Mouse (Mus musculus): ENCODE data around the gene Lyrm7. TPM values are rescaled to one million over a fixed set of nuclear protein-coding genes. Genes with fewer than 3 reads are reported as not detected.

Gene Lyrm7
- total and polyA plus RNA-seq, 3 experiments = 18.2 to 64.4 (median 18.6) TPM

- H3K4me3 ChIP-seq (replicated peaks in 1 of 3; ENCODE audit: low read depth in 2 of 3, low read length in 2 of 3, poor library complexity in 1 of 3) = no peak overlapping the region
- no peak overlapping the region for H3K27ac ChIP-seq (ENCODE audit: insufficient read depth, low read depth)
- no peak overlapping the region for H3K9ac ChIP-seq (ENCODE audit: insufficient read depth, low read depth)
- TF ChIP-seq SMC3 (IDR thresholded peaks at IDR 0.05; ENCODE audit: low read depth, low read length) = no peak
- no peak for DNase-seq (ENCODE audit: extremely low read depth)
- H3K79me2 ChIP-seq (replicated peaks; ENCODE audit: control insufficient read depth, extremely low read depth, insufficient read depth, poor library complexity, severe bottlenecking) = no peaks in the 10 kb centered on the region
- in situ Hi-C loops (cut with MboI; ENCODE audit: low pct_ligation_motif_present, low pct_unique_long_range_greater_than_20kb, low sequenced_read_pairs) = loop anchor here (25.0 kb wide), 1 partner anchor 496 kb away; no protein-coding TSS in a partner anchor
- H3K4me1 ChIP-seq (ENCODE audit: control insufficient read depth in 1 of 2, insufficient read depth in 2 of 2) = peaks cover 0 to 2% of the 10 kb centered on the region in 2 experiments; a peak in 1 of 4 replicates
- dilution Hi-C loops (cut with MboI; ENCODE audit: extremely low pct_ligation_motif_present, extremely low pct_unique_long_range_greater_than_20kb, low sequenced_read_pairs) = no loop called here
- H3K27me3 ChIP-seq (replicated peaks) = no peaks in the 10 kb centered on the region
- H3K9me3 ChIP-seq (replicated peaks; ENCODE audit: low read length) = no peaks in the 10 kb centered on the region
- H3K36me3 ChIP-seq (replicated peaks in 1 of 2; ENCODE audit: control insufficient read depth in 1 of 2, insufficient read depth in 1 of 2, low read length in 1 of 2) = no peaks in the 10 kb centered on the region
- no peak overlapping the region for H3K4me2 ChIP-seq (ENCODE audit: insufficient read depth, low read depth, poor library complexity, severe bottlenecking)
Measured at GRCm38 (mm10) chr11:54891341-54891740, 30.6 kb upstream of the Lyrm7 start.

GRCm38 (mm10) chr11:54887927-54888326, 27.2 kb upstream of the Lyrm7 start:
- no peak overlapping the region for H3K4me2 ChIP-seq (ENCODE audit: insufficient read depth, low read depth, poor library complexity, severe bottlenecking)
- no peak overlapping the region for H3K9ac ChIP-seq (ENCODE audit: insufficient read depth, low read depth)
- H3K4me3 ChIP-seq (replicated peaks in 1 of 3; ENCODE audit: low read depth in 2 of 3, low read length in 2 of 3, poor library complexity in 1 of 3) = no peak overlapping the region
- H3K27ac ChIP-seq (ENCODE audit: insufficient read depth, low read depth) = no peak overlapping the region
- no peaks in the 10 kb centered on the region for H3K79me2 ChIP-seq (replicated peaks; ENCODE audit: control insufficient read depth, extremely low read depth, insufficient read depth, poor library complexity, severe bottlenecking)
- in situ Hi-C loops (cut with MboI; ENCODE audit: low pct_ligation_motif_present, low pct_unique_long_range_greater_than_20kb, low sequenced_read_pairs) (loop anchor here (5.0 to 25.0 kb wide), 4 partner anchors 39 to 499 kb away; partner anchors contain the start of gene Slc36a3), dilution Hi-C loops (cut with MboI; ENCODE audit: extremely low pct_ligation_motif_present, extremely low pct_unique_long_range_greater_than_20kb, low sequenced_read_pairs) (no loop called here)
- no peaks in the 10 kb centered on the region for H3K36me3 ChIP-seq (replicated peaks in 1 of 2; ENCODE audit: control insufficient read depth in 1 of 2, insufficient read depth in 1 of 2, low read length in 1 of 2)
- no peaks in the 10 kb centered on the region for H3K27me3 ChIP-seq (replicated peaks)
- TF ChIP-seq MYC (IDR thresholded peaks at IDR 0.05; ENCODE audit: low read depth, low read length) = no peak
- TF ChIP-seq KAT2A (IDR thresholded peaks at IDR 0.05; ENCODE audit: insufficient replicate concordance, low read length) = no peak
- no peak for DNase-seq (ENCODE audit: extremely low read depth)
- peaks cover 5 to 13% of the 10 kb centered on the region in 2 experiments for H3K4me1 ChIP-seq (ENCODE audit: control insufficient read depth in 1 of 2, insufficient read depth in 2 of 2)
- H3K9me3 ChIP-seq (replicated peaks; ENCODE audit: low read length) = no peaks in the 10 kb centered on the region

GRCm38 (mm10) chr11:54885406-54885805, 24.7 kb upstream of the Lyrm7 start:
- Histone ChIP-seq H3K4me2 (ENCODE audit: insufficient read depth, low read depth, poor library complexity, severe bottlenecking) (no peak overlapping the region), H3K27ac (ENCODE audit: insufficient read depth, low read depth) (no peak overlapping the region), H3K36me3 (replicated peaks in 1 of 2; ENCODE audit: control insufficient read depth in 1 of 2, insufficient read depth in 1 of 2, low read length in 1 of 2) (no peaks in the 10 kb centered on the region), H3K4me1 (ENCODE audit: control insufficient read depth in 1 of 2, insufficient read depth in 2 of 2) (peaks cover 5 to 13% of the 10 kb centered on the region in 2 experiments), H3K27me3 (replicated peaks) (no peaks in the 10 kb centered on the region), H3K9ac (ENCODE audit: insufficient read depth, low read depth) (no peak overlapping the region), H3K4me3 (replicated peaks in 1 of 3; ENCODE audit: low read depth in 2 of 3, low read length in 2 of 3, poor library complexity in 1 of 3) (no peak overlapping the region), H3K9me3 (replicated peaks; ENCODE audit: low read length) (no peaks in the 10 kb centered on the region), H3K79me2 (replicated peaks; ENCODE audit: control insufficient read depth, extremely low read depth, insufficient read depth, poor library complexity, severe bottlenecking) (no peaks in the 10 kb centered on the region)
- dilution Hi-C loops (cut with MboI; ENCODE audit: extremely low pct_ligation_motif_present, extremely low pct_unique_long_range_greater_than_20kb, low sequenced_read_pairs) = no loop called here
- no peak for TF ChIP-seq TBP (conservative IDR thresholded peaks at IDR 0.05; ENCODE audit: low read depth, low read length)
- TF ChIP-seq MYC (IDR thresholded peaks at IDR 0.05; ENCODE audit: low read depth, low read length) = no peak
- no peak for TF ChIP-seq ELF1 (IDR thresholded peaks at IDR 0.05; ENCODE audit: low read depth, low read length)
- TF ChIP-seq GABPA (IDR thresholded peaks at IDR 0.05; ENCODE audit: insufficient replicate concordance, low read depth, low read length) = no peak
- no peak for TF ChIP-seq USF1 (IDR thresholded peaks at IDR 0.05; ENCODE audit: low read depth, low read length)
- TF ChIP-seq PAX5 (IDR thresholded peaks at IDR 0.05; ENCODE audit: low read length) = no peak
- no peak for TF ChIP-seq RCOR1 (conservative IDR thresholded peaks at IDR 0.05; ENCODE audit: low read depth, low read length)
- TF ChIP-seq POLR2A (IDR thresholded peaks at IDR 0.05; ENCODE audit: low read depth, low read length) = no peak
- TF ChIP-seq RAD21 (IDR thresholded peaks at IDR 0.05; ENCODE audit: low read depth, low read length) = no peak
- TF ChIP-seq SIN3A (IDR thresholded peaks at IDR 0.05; ENCODE audit: low read length) = no peak
- no peak for TF ChIP-seq UBTF (IDR thresholded peaks at IDR 0.05; ENCODE audit: low read depth, low read length)
- no peak for TF ChIP-seq MAX (IDR thresholded peaks at IDR 0.05; ENCODE audit: low read length)
- TF ChIP-seq E2F4 (IDR thresholded peaks at IDR 0.05; ENCODE audit: insufficient replicate concordance, low read depth, low read length) = no peak
- no peak for TF ChIP-seq CHD2 (IDR thresholded peaks at IDR 0.05; ENCODE audit: low read length)
- TF ChIP-seq POLR2AphosphoS2 (IDR thresholded peaks at IDR 0.05; ENCODE audit: low read depth, low read length) = no peak
- no peak for TF ChIP-seq MEF2A (IDR thresholded peaks at IDR 0.05; ENCODE audit: borderline replicate concordance, low read depth, low read length)
- no peak for TF ChIP-seq ZNF384 (IDR thresholded peaks at IDR 0.05; ENCODE audit: low read depth, low read length)
- no peak for TF ChIP-seq IRF4 (IDR thresholded peaks at IDR 0.05; ENCODE audit: low read depth, low read length)
- no peak for DNase-seq (ENCODE audit: extremely low read depth)
- in situ Hi-C loops (cut with MboI; ENCODE audit: low pct_ligation_motif_present, low pct_unique_long_range_greater_than_20kb, low sequenced_read_pairs) = loop anchor here (5.0 to 25.0 kb wide), 4 partner anchors 42 to 502 kb away; partner anchors contain the start of gene Slc36a3
